Mouse (Mus musculus) forebrain, embryonic 11.5 days (tissue): ENCODE measurements at regions not wholly inside any gene's neighbourhood (a gene's known extent, or its start where the extent isn't known, plus 50 kb on each side); places are given as distances from the start of the nearest gene placed in this dataset.

ENCODE experiments used
- ATAC-seq: fragments of 200-750 bp; cut with Nextera tagmentation; replicated peaks from 2 replicates; pipeline ENCODE4 v1.8.0; 2017; ENCODE audit warnings: moderate TSS enrichment; ENCODE audit not compliant: low FRiP score
- DNase-seq: peaks from one replicate; pipeline ENCODE4 v3.0.0-alpha.2; 2017; ENCODE audit warnings: low spot score
- H3K27ac ChIP-seq: fragments of 300-500 bp; sonication (generic); 2 replicates; pipeline ENCODE4 v1.5.1; 2014; ENCODE audit warnings: low read depth, low read length
- H3K27me3 ChIP-seq: fragments of 300-500 bp; sonication (generic); 2 replicates; pipeline ENCODE4 v1.6.1; 2014; ENCODE audit warnings: mild to moderate bottlenecking, low read length, mixed read lengths; ENCODE audit not compliant: control insufficient read depth, insufficient read depth
- H3K36me3 ChIP-seq: fragments of 300-500 bp; sonication (generic); 2 replicates; pipeline ENCODE4 v1.6.1; 2014; ENCODE audit warnings: mild to moderate bottlenecking, low read length, moderate library complexity, mixed read lengths; ENCODE audit not compliant: control insufficient read depth, insufficient read depth
- H3K4me1 ChIP-seq: fragments of 300-500 bp; sonication (generic); replicated peaks from 2 replicates; pipeline ENCODE4 v1.6.1; 2014; ENCODE audit warnings: low read length, mixed read lengths; ENCODE audit not compliant: control insufficient read depth, insufficient read depth
- H3K4me2 ChIP-seq: fragments of 300-500 bp; sonication (generic); 2 replicates; pipeline ENCODE4 v1.6.1; 2014; ENCODE audit warnings: low read depth, mild to moderate bottlenecking, low read length, moderate library complexity, mixed read lengths; ENCODE audit not compliant: severe bottlenecking
- H3K4me3 ChIP-seq: fragments of 300-500 bp; sonication (generic); 2 replicates; pipeline ENCODE4 v1.5.1; 2014; ENCODE audit warnings: low read depth, low read length
- H3K9ac ChIP-seq: fragments of 300-500 bp; sonication (generic); 2 replicates; pipeline ENCODE4 v1.6.1; 2014; ENCODE audit warnings: low read length
- H3K9me3 ChIP-seq: fragments of 300-500 bp; sonication (generic); 2 replicates; pipeline ENCODE4 v1.6.1; 2016; ENCODE audit warnings: low read length, mixed read lengths; ENCODE audit not compliant: control insufficient read depth
- WGBS: fragments of 180-500 bp; shearing (Covaris S2); extraction: QIAGEN DNeasy Blood & Tissue Kit; methylation state at CpG from one replicate; pipeline ENCODE4 v1.1.7; 2014; 5-methylcytosine and 5-hydroxymethylcytosine counted together

DNA sequence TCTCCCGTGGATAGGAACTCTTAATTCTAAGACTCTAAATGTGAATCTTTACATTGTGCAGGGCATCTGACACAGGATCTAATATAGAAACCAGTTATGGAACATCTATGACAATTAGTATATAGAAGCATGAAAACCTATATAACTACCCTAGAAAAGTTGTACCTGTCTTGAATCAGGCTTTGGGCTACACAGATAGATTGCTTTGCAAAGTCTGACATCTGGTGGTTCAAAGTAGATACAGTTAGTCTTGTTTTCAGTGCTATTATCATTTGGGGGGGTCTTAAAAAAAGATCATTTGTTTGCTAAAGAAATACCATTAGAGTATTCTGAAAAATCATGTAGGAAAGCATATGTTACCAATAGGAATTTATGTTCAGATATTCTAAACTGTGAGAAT lies 264.7 kb downstream of the Myh15 start:
- Histone ChIP-seq H3K4me2 (no peak overlapping the region), H3K4me1 (no peaks in the 10 kb centered on the region), H3K27ac (no peak overlapping the region), H3K9me3 (no peaks in the 10 kb centered on the region), H3K27me3 (no peaks in the 10 kb centered on the region), H3K36me3 (no peaks in the 10 kb centered on the region), H3K4me3 (no peak overlapping the region), H3K9ac (no peak overlapping the region)
- DNase-seq: no peak
- no peak for ATAC-seq
- 79% methylated on average over 1 of the region's 1 CpGs for WGBS

DNA sequence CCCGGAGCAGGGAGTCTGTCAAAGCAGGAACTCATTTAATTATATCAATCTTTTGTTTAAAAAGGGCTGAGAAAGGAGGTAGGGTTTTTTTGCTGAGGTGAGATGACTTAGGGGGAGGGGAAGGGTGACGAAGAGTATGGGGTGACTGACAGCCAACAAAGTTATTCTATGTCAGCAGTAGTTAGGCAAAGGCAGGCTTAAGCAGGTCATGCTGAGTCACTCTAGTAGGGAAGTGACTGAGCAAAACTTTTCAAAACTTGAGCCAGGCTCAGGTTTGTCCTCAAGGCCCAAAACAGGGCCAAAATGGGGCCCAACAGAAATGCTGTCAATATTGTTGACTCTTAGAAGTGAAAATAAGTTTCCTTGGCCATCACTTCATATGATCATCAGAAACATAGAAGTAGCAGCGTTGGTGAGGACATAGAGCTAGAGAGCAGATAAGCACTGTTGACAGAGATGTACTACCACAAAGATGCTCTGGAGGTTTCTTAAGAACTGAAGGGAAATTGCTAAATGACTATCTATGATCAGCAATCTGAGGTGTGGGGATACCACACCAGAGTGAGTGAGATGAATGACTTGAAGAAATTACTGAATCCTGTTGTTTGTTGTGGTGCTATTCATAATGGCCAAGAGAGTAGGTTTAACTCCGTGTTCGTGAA lies 273.6 kb downstream of the Myh15 start:
- no peak overlapping the region for H3K4me3 ChIP-seq
- H3K27me3 ChIP-seq: no peaks in the 10 kb centered on the region
- H3K4me1 ChIP-seq: no peaks in the 10 kb centered on the region
- H3K9ac ChIP-seq: no peak overlapping the region
- H3K4me2 ChIP-seq: no peak overlapping the region
- H3K9me3 ChIP-seq: no peaks in the 10 kb centered on the region
- no peak overlapping the region for H3K27ac ChIP-seq
- WGBS: 89% methylated on average over 5 of the region's 5 CpGs
- no peak for DNase-seq
- ATAC-seq: no peak
- H3K36me3 ChIP-seq: no peaks in the 10 kb centered on the region

DNA sequence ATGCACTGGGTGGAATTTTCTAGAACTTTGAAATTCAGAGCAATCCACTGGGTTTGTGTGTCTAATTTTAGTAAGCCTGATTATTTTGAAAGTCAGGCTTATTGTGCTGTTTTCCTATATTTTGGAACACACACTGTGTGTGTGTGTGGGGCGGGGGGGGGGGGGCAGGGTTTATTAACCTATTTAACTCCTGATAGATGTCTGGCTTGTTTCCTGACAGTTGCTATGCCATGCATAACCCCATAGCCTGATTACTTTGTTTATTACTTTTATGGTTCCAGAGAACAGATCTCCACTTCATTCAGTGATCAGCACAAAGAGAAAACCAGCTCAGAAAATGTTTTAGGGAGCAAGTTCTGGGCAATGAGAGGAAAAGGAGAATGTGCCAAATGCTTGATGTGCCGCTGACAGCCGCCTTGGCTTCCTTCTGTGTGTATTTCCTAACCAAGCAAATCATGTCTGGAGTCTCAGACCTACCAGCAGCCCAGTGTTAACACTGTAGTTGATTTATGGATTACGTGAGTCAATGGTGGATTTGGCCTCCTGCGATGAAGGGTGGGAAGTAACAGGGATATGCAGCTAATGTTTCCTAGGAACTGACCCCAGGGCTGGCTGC lies 274.9 kb downstream of the Myh15 start:
- no peak for DNase-seq
- H3K9me3 ChIP-seq: no peaks in the 10 kb centered on the region
- no peak overlapping the region for H3K4me2 ChIP-seq
- H3K9ac ChIP-seq: no peak overlapping the region
- no peak overlapping the region for H3K27ac ChIP-seq
- no peaks in the 10 kb centered on the region for H3K36me3 ChIP-seq
- 93% methylated on average over 5 of the region's 5 CpGs for WGBS
- ATAC-seq: no peak
- H3K4me1 ChIP-seq: no peaks in the 10 kb centered on the region
- no peak overlapping the region for H3K4me3 ChIP-seq
- H3K27me3 ChIP-seq: no peaks in the 10 kb centered on the region

- Histone ChIP-seq H3K4me2 (no peak overlapping the region), H3K9ac (no peak overlapping the region), H3K4me3 (no peak overlapping the region), H3K36me3 (no peaks in the 10 kb centered on the region), H3K4me1 (no peaks in the 10 kb centered on the region), H3K27ac (no peak overlapping the region), H3K9me3 (no peaks in the 10 kb centered on the region), H3K27me3 (no peaks in the 10 kb centered on the region)
- 61% methylated on average over 2 of the region's 2 CpGs for WGBS
- DNase-seq (no peak), ATAC-seq (no peak)
Measured at GRCm38 (mm10) chr16:49335916-49336315, 278.6 kb downstream of the Myh15 start.

DNA sequence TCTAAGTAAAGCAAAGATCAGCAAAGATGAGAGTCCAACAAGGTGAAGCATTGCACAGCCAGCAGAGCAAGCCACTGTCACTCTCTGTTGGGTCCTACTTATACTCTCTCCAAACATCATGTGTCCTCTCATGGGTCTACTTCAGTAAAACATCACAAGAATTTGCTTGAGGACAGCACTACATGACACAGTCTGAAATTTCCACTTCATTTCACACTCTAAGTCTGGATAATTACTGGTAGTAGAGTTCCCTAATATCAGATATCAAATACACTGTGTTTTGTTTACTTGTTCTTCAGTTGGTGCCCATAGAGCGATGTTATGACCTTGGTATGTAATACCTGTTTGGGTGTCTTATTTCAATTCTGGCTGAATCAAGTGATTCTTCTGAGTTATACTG lies 280.7 kb downstream of the Myh15 start:
- Histone ChIP-seq H3K9ac (no peak overlapping the region), H3K36me3 (no peaks in the 10 kb centered on the region), H3K4me2 (no peak overlapping the region), H3K4me1 (no peaks in the 10 kb centered on the region), H3K27me3 (no peaks in the 10 kb centered on the region), H3K9me3 (no peaks in the 10 kb centered on the region), H3K4me3 (no peak overlapping the region), H3K27ac (no peak overlapping the region)
- ATAC-seq (no peak), DNase-seq (no peak)
- WGBS: 93% methylated on average over 1 of the region's 1 CpGs

DNA sequence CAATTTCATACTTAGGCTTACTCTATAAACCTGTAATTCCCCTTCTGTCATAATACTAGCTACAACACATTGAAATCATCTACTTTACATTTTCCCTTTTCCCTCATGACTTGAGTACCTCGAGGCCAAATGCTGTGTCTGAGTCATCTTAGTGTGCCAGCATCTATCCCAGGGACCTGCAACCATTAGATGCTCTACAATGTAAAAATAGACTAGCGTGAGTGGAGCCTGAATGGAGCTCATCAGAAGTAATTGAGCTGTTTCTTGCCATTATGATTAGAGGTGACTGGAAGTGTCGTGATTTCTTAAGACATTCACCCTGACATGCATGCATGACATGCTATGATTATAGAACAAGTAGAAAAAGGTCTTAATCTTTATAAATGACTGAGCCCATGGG lies 301.1 kb downstream of the Myh15 start:
- ATAC-seq (no peak), DNase-seq (no peak)
- Histone ChIP-seq H3K9ac (no peak overlapping the region), H3K4me3 (no peak overlapping the region), H3K4me1 (no peaks in the 10 kb centered on the region), H3K9me3 (no peaks in the 10 kb centered on the region), H3K4me2 (no peak overlapping the region), H3K27me3 (no peaks in the 10 kb centered on the region), H3K27ac (no peak overlapping the region), H3K36me3 (no peaks in the 10 kb centered on the region)
- 83% methylated on average over 3 of the region's 3 CpGs for WGBS

DNA sequence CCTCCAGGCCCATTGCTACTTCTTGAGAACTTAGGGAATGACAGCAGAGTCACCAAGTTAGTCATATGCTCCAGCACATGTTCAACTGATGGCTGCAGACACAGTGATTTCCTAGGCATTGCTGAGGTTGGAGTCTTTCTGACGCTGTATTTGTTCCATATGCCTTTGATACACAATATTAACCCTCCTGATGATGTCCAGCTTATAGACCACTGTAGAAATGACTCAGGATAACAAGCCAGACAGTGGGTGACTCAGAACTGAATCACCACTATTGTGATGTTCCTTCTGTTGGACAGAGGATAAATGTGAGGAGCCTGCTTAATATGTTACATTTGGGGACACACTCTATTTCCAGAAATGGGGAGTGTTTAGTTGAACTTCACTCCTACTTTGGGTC lies 304.4 kb downstream of the Myh15 start:
- no peak overlapping the region for H3K27ac ChIP-seq
- H3K4me1 ChIP-seq: no peaks in the 10 kb centered on the region
- H3K4me3 ChIP-seq: no peak overlapping the region
- no peak overlapping the region for H3K4me2 ChIP-seq
- no peaks in the 10 kb centered on the region for H3K36me3 ChIP-seq
- no peaks in the 10 kb centered on the region for H3K27me3 ChIP-seq
- no peak overlapping the region for H3K9ac ChIP-seq
- no peak for DNase-seq
- 93% methylated on average over 1 of the region's 1 CpGs for WGBS
- H3K9me3 ChIP-seq: no peaks in the 10 kb centered on the region
- ATAC-seq: no peak

DNA sequence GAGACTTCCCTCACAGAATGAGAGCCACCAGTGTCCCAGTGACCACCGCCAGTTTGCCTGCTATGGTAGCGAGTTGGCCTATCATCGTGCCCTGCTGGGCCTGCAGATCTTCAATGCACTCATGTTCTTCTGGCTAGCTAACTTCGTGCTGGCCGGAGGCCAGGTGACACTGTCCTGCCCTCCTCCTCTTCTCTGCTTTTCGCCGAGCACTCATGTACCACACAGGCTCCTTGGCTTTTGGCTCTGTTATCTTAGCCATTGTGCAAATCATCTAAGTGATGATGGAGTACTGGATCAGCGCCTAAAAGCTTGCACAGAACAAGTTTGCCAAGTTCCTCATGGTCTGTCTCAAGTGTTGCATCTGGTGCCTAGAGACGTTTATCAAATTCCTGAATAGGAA lies 312.2 kb downstream of the Myh15 start:
- DNase-seq: no peak
- no peak overlapping the region for H3K4me3 ChIP-seq
- no peaks in the 10 kb centered on the region for H3K4me1 ChIP-seq
- no peak overlapping the region for H3K4me2 ChIP-seq
- ATAC-seq: no peak
- no peaks in the 10 kb centered on the region for H3K27me3 ChIP-seq
- 94% methylated on average over 9 of the region's 9 CpGs for WGBS
- H3K9me3 ChIP-seq: no peaks in the 10 kb centered on the region
- H3K27ac ChIP-seq: no peak overlapping the region
- no peaks in the 10 kb centered on the region for H3K36me3 ChIP-seq
- no peak overlapping the region for H3K9ac ChIP-seq

DNA sequence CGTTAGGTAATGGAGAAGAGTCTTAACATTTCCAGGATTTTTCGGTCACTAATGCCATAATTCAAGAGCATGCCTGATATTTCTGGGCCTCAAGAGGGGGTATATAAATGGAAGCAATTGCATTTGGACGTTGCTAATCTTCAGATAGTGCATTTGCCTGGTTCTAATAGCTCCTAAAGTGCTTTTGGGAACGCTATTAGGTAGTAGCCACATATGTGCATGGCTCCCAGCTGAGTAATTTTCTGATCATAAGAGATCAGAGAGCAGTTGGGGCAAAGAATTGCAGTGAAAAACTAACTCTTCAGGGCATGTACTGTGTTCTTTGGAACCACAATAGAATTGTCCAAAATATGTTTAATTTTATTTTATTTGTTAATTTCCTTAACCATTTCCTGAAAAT lies 317.8 kb downstream of the Myh15 start:
- Histone ChIP-seq H3K4me1 (no peaks in the 10 kb centered on the region), H3K4me2 (no peak overlapping the region), H3K9me3 (no peaks in the 10 kb centered on the region), H3K27ac (no peak overlapping the region), H3K4me3 (no peak overlapping the region), H3K27me3 (no peaks in the 10 kb centered on the region), H3K36me3 (no peaks in the 10 kb centered on the region), H3K9ac (no peak overlapping the region)
- WGBS: 84% methylated on average over 4 of the region's 4 CpGs
- ATAC-seq (no peak), DNase-seq (no peak)
